Mouse (Mus musculus) midbrain, embryonic 15.5 days (tissue): ENCODE measurements at regions not wholly inside any gene's neighbourhood (a gene's known extent, or its start where the extent isn't known, plus 50 kb on each side); places are given as distances from the start of the nearest gene placed in this dataset. TPM values are rescaled to one million over a fixed set of nuclear protein-coding genes. Genes with fewer than 3 reads are reported as not detected.
A peak's percentile ranks its signal among the peaks of the same experiment; 100 is the strongest.

Source experiments
- ATAC-seq: fragments of 200-750 bp; cut with Nextera tagmentation; replicated peaks from 2 replicates; pipeline ENCODE4 v1.8.0; 2017; ENCODE audit warnings: moderate TSS enrichment
- H3K27ac ChIP-seq: fragments of 300-500 bp; sonication (generic); 2 replicates; pipeline ENCODE4 v1.5.1; 2015; ENCODE audit warnings: mild to moderate bottlenecking, inconsistent platforms
- H3K27me3 ChIP-seq: fragments of 300-500 bp; sonication (generic); replicated peaks from 2 replicates; pipeline ENCODE4 v1.6.1; 2015; ENCODE audit warnings: inconsistent platforms
- H3K36me3 ChIP-seq: fragments of 300-500 bp; sonication (generic); replicated peaks from 2 replicates; pipeline ENCODE4 v1.6.1; 2015; ENCODE audit warnings: inconsistent platforms
- H3K4me1 ChIP-seq: fragments of 300-500 bp; sonication (generic); 2 replicates; pipeline ENCODE4 v1.6.1; 2015; ENCODE audit warnings: inconsistent platforms
- H3K4me2 ChIP-seq: fragments of 300-500 bp; sonication (generic); 2 replicates; pipeline ENCODE4 v1.6.1; 2015; ENCODE audit warnings: inconsistent platforms, mild to moderate bottlenecking, moderate library complexity
- H3K4me3 ChIP-seq: fragments of 300-500 bp; sonication (generic); 2 replicates; pipeline ENCODE4 v1.5.1; 2015; ENCODE audit warnings: mild to moderate bottlenecking, inconsistent platforms
- H3K9ac ChIP-seq: fragments of 300-500 bp; sonication (generic); 2 replicates; pipeline ENCODE4 v1.6.1; 2015; ENCODE audit warnings: mild to moderate bottlenecking, inconsistent platforms
- H3K9me3 ChIP-seq: fragments of 300-500 bp; sonication (generic); 2 replicates; pipeline ENCODE4 v1.6.1; 2016; ENCODE audit warnings: inconsistent platforms
- WGBS: fragments of 180-500 bp; shearing (Covaris S2); methylation state at CpG from one replicate; pipeline ENCODE4 v1.1.7; 2015; ENCODE audit warnings: mixed read lengths; 5-methylcytosine and 5-hydroxymethylcytosine counted together
- microRNA-seq: library from miRNA; unstranded; fragments of <30 nt; microRNA quantifications from one replicate; pipeline ENCODE4, GENCODE M21; 2016

- Histone ChIP-seq H3K9me3 (no peaks in the 10 kb centered on the region), H3K4me3 (no peak overlapping the region), H3K4me2 (peak overlapping the region; percentile 32; the same call in 1 of the 2 replicates), H3K9ac (no peak overlapping the region), H3K4me1 (no peaks in the 10 kb centered on the region), H3K27me3 (no peaks in the 10 kb centered on the region), H3K36me3 (no peaks in the 10 kb centered on the region), H3K27ac (no peak overlapping the region)
- WGBS, result 69% methylated on average over 11 of the region's 11 CpGs
- peak; percentile 82 for ATAC-seq
Observed at GRCm38 (mm10) chr16:50688818-50689506, 98.0 kb upstream of the Ccdc54 start.

GRCm38 (mm10) chr16:50679698-50680097 is 88.7 kb upstream of the Ccdc54 start:
- no peaks in the 10 kb centered on the region for H3K36me3 ChIP-seq

GRCm38 (mm10) chr16:50673339-50673738 is 82.4 kb upstream of the Ccdc54 start:
- Histone ChIP-seq H3K4me3 (no peak overlapping the region), H3K9me3 (no peaks in the 10 kb centered on the region), H3K4me1 (no peaks in the 10 kb centered on the region), H3K4me2 (no peak overlapping the region), H3K36me3 (no peaks in the 10 kb centered on the region), H3K27ac (no peak overlapping the region), H3K9ac (no peak overlapping the region), H3K27me3 (no peaks in the 10 kb centered on the region)
- 68% methylated on average over 5 of the region's 5 CpGs for WGBS
- no peak for ATAC-seq

More at GRCm38 (mm10) chr16:50679698-50680097, 88.7 kb upstream of the Ccdc54 start:
- no peak overlapping the region for H3K9ac ChIP-seq
- no peak overlapping the region for H3K4me3 ChIP-seq
- no peaks in the 10 kb centered on the region for H3K27me3 ChIP-seq
- H3K4me2 ChIP-seq, result no peak overlapping the region
- ATAC-seq, result no peak
- H3K9me3 ChIP-seq, result no peaks in the 10 kb centered on the region
- no peaks in the 10 kb centered on the region for H3K4me1 ChIP-seq
- H3K27ac ChIP-seq, result no peak overlapping the region
- 92% methylated on average over 6 of the region's 6 CpGs for WGBS

- Histone ChIP-seq H3K36me3 (no peaks in the 10 kb centered on the region), H3K27me3 (no peaks in the 10 kb centered on the region), H3K9me3 (no peaks in the 10 kb centered on the region), H3K4me2 (no peak overlapping the region), H3K4me1 (no peaks in the 10 kb centered on the region), H3K27ac (no peak overlapping the region), H3K9ac (no peak overlapping the region), H3K4me3 (no peak overlapping the region)
- 57% methylated on average over 5 of the region's 5 CpGs for WGBS
- peak; percentile 54; the same call in 1 of the 2 replicates for ATAC-seq
Observed at GRCm38 (mm10) chr16:50672713-50673112, 81.8 kb upstream of the Ccdc54 start.

DNA sequence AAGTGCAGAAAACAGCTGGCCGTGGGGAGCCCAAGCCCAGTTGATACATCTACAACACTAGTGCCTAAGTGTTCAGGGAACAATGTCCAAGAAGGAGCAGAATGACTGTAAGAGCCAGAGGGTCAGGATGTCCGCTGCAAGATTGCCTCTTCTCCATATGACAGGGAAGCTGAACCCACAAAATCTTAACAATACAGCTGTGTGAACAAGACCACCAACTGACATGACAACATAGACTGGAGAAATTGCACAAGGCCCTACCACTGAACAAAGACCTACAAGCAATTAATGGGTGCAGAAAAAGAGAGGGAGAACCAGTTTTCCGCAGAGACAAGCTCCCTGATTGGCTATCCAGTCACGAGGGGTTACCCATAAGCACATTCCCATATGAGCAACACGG is 80.2 kb upstream of the Ccdc54 start:
- Histone ChIP-seq H3K4me1 (no peaks in the 10 kb centered on the region), H3K4me2 (no peak overlapping the region), H3K27me3 (no peaks in the 10 kb centered on the region), H3K9ac (no peak overlapping the region), H3K36me3 (no peaks in the 10 kb centered on the region), H3K9me3 (no peaks in the 10 kb centered on the region), H3K27ac (no peak overlapping the region), H3K4me3 (no peak overlapping the region)
- ATAC-seq, result no peak
- 92% methylated on average over 5 of the region's 5 CpGs for WGBS

DNA sequence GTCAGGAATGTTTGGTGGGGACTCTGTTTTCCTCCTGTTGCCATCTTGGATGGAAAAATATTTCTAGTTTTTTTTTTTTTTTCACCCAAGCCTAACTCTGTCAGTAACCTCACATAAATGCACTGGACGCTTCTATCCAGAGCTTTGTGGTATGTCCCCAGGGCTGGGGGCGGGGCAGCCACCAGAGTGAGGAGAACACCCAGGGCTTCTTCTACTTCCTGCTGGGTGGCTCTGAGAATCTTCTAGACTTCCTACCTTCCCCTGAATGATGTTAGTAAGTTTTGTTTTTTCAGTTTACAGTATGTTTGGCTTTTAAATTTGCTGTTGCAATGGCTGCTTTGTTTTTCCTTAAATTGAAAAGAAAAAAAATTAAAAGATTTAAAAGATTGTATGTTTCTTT is 73.3 kb upstream of the Ccdc54 start:
- H3K36me3 ChIP-seq, result no peaks in the 10 kb centered on the region
- no peaks in the 10 kb centered on the region for H3K27me3 ChIP-seq
- H3K9ac ChIP-seq, result no peak overlapping the region
- no peaks in the 10 kb centered on the region for H3K9me3 ChIP-seq
- H3K4me2 ChIP-seq, result no peak overlapping the region
- no peak overlapping the region for H3K27ac ChIP-seq
- no peak overlapping the region for H3K4me3 ChIP-seq
- 63% methylated on average over 2 of the region's 2 CpGs for WGBS
- ATAC-seq, result no peak
- H3K4me1 ChIP-seq, result no peaks in the 10 kb centered on the region

Small RNA genes lying in the stretch of these regions (microRNA-seq; reads per million reads assigned to microRNA genes)
- gene Mir6363, result not detected
